Comparison of ENCODE assay signal across 9 mouse cellular contexts in the genomic region with DNA sequence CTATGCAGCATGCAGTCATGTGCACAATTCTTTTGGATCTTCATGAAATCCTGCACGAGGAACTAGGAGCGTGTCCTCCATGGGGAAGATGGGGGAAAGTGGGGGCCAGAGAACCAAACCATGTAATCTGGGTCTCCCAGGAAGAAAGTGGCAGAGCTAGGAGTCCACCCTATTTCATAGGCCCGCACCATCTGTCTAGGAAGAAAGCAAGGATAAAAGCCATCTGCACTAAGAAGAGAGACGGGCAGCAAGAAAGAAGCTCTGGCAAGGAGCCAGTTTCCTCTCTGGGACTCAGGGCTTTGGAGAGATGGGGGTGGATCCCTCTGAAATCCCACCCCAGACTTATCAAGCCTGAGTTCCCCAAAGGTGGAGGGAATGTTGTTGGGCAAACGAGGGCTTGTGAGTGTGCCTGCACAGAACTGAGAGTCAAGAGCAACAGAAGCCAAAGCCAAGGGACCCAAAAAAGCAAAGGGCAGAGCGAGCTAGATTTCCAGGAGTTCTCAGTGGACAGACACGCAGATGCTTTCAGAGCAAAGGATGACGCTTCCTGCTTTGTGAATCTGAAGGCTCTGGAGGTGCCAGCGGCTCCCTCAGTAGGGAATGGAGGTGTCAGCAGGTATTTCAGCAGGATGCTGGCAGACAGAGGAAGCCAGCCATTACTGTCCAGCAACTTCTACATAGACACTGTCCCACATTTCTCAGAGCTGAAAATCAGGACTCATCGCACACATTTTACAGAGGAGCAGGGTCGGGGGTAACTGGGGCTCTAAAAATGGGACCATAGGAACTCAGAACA.
DNase-seq lines count a peak whose midpoint lies in the region; ATAC-seq lines count a peak whose summit lies in the region.
"Had no signal": no experiment of that assay in that cellular context is flagged by ENCODE, and none has a peak within 500 bp of the region (broad histone marks: within the 10 kb centered on the region; RNA-seq: fewer than 3 reads in every experiment).

No protein-coding gene starts in this region.

- ATAC-seq in cerebellum, adult (ENCODE audit: insufficient number of reproducible peaks, low FRiP score, low TSS enrichment): peak; percentile 46
- no peak for ATAC-seq in activated CD4-positive, CD25-positive, alpha-beta regulatory T cell, adult 4 months

- intact Hi-C loops in left cerebral cortex, postnatal 36 days (cut with DNase I): loop anchor here (10.0 kb wide), 1 partner anchor 225 kb away; a partner anchor contains a TSS

- peak; percentile 4 to 29 for DNase-seq in left cerebral cortex, adult 18-20 months (ENCODE audit: low spot score in 2 of 2)
- no peak for DNase-seq in left cerebral cortex, adult 11 months (ENCODE audit: low spot score)
- peak; percentile 25 for DNase-seq in cerebellum, adult 8-10 months
- DNase-seq in left cerebral cortex, postnatal 36 days (ENCODE audit: low spot score in 2 of 2): peak; percentile 15 to 18
- DNase-seq in thymus, postnatal 4 days: no peak
- DNase-seq in spleen, postnatal 10 days (ENCODE audit: low spot score in 2 of 2): no peak
- DNase-seq: adrenal gland, postnatal 14 days had no signal

Comparison
In these comparisons a context has a peak if more than half of its experiments do, and no peak if none do; other contexts are left out.
1. DNase-seq: peak in left cerebral cortex, adult 18-20 months (2 of 2), cerebellum, adult 8-10 months (single experiment) and left cerebral cortex, postnatal 36 days (2 of 2); none in left cerebral cortex, adult 11 months (single experiment), thymus, postnatal 4 days (single experiment) and spleen, postnatal 10 days (0 of 2).